Mouse (Mus musculus) limb, embryonic 11.5 days (tissue): Measurements from ENCODE around the gene Ifit2. TPM values are rescaled to one million over a fixed set of nuclear protein-coding genes. Genes with fewer than 3 reads are reported as not detected.
A peak's percentile ranks its signal among the peaks of the same experiment; 100 is the strongest.

Experiments used
- ATAC-seq: fragments of 200-750 bp; cut with Nextera tagmentation; 2 replicates; pipeline ENCODE4 v1.8.0; 2017; ENCODE audit warnings: low read depth; ENCODE audit not compliant: insufficient number of reproducible peaks, low FRiP score, low TSS enrichment
- DNase-seq: peaks from one replicate; pipeline ENCODE4 v3.0.0-alpha.2; 2015; ENCODE audit warnings: low spot score
- H3K27ac ChIP-seq: fragments of 300-500 bp; sonication (generic); replicated peaks from 2 replicates; pipeline ENCODE4 v1.5.1; 2014; ENCODE audit warnings: low read depth, mild to moderate bottlenecking, low read length
- H3K27me3 ChIP-seq: fragments of 300-500 bp; sonication (generic); 2 replicates; pipeline ENCODE4 v1.6.1; 2014; ENCODE audit warnings: mild to moderate bottlenecking, low read length, mixed read lengths; ENCODE audit not compliant: control insufficient read depth, insufficient read depth
- H3K36me3 ChIP-seq: fragments of 300-500 bp; sonication (generic); 2 replicates; pipeline ENCODE4 v1.6.1; 2014; ENCODE audit warnings: mild to moderate bottlenecking, low read length, moderate library complexity, mixed read lengths; ENCODE audit not compliant: control insufficient read depth, insufficient read depth
- H3K4me1 ChIP-seq: fragments of 300-500 bp; sonication (generic); 2 replicates; pipeline ENCODE4 v1.6.1; 2014; ENCODE audit warnings: low read length, mixed read lengths; ENCODE audit not compliant: control insufficient read depth, insufficient read depth
- H3K4me2 ChIP-seq: fragments of 300-500 bp; sonication (generic); 2 replicates; pipeline ENCODE4 v1.6.1; 2014; ENCODE audit warnings: low read depth, mild to moderate bottlenecking, moderate library complexity; ENCODE audit not compliant: severe bottlenecking
- H3K4me3 ChIP-seq: fragments of 300-500 bp; sonication (generic); 2 replicates; pipeline ENCODE4 v1.5.1; 2014; ENCODE audit warnings: low read depth, low read length
- H3K9ac ChIP-seq: fragments of 300-500 bp; sonication (generic); 2 replicates; pipeline ENCODE4 v1.6.1; 2014; ENCODE audit warnings: mild to moderate bottlenecking, low read length
- H3K9me3 ChIP-seq: fragments of 300-500 bp; sonication (generic); 2 replicates; pipeline ENCODE4 v1.6.1; 2016; ENCODE audit warnings: low read length; ENCODE audit not compliant: control insufficient read depth
- WGBS: fragments of 180-500 bp; shearing (Covaris S2); extraction: QIAGEN DNeasy Blood & Tissue Kit; methylation state at CpG from one replicate; pipeline ENCODE4 v1.1.7; 2014; 5-methylcytosine and 5-hydroxymethylcytosine counted together
- polyA plus RNA-seq: library from polyadenylated mRNA; unstranded; fragments of >200 nt; fragmentation: Nextera tagmentation; extraction: Ambion mirVana; gene quantifications from 2 replicates; pipeline ENCODE4 v1.2.1, GENCODE M21; 2014

Gene Ifit2
- polyA plus RNA-seq, 1 experiment from 2014 or later: 8.7 TPM

DNA sequence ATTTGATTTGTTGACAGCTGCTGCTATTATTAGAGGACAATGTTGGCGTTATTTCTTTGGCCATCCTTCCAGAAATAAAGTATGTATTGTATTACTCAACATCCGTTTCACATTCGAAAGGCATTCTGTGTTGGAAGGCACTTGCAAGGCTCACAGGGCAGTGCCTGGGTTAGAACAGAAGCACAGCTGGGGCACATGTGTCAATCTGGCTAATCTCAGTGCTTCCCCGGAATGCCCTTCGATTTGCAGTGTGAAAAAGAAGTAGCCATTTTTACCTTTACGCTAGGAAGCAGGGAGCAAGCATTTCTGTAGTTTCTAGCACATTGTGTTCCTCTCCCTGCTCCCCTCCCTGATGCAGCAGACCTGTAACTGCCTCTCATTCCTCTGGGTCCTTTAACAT lies 2.5 kb downstream of the Ifit2 start:
- Histone ChIP-seq H3K27me3 (no peaks in the 10 kb centered on the region), H3K9me3 (no peaks in the 10 kb centered on the region), H3K4me1 (peaks cover 3% of the 10 kb centered on the region; the same call in 1 of the 2 replicates), H3K9ac (no peak overlapping the region), H3K27ac (no peak overlapping the region), H3K36me3 (no peaks in the 10 kb centered on the region), H3K4me3 (no peak overlapping the region), H3K4me2 (no peak overlapping the region)
- no peak for DNase-seq
- no peak for ATAC-seq
- WGBS: 75% methylated on average over 6 of the region's 6 CpGs

DNA sequence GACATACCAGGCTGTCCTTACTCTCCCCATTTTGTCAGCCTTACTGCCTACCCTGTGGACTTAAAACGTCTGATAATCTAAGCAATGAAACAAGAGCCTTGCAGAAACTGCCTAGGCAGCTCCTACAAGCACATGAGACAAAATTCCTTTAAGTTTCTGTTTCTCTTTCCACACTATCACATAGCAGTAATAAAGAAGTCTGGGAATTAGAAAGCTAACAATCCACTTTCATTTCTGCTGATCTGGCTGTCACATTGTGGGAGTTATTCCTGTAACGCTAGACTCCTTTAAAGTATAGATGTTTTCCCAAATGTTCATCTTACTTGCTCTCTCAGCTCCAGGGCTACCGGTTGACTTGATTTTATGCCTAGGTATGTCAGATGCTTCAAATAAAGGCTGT lies 3.0 kb downstream of the Ifit2 start:
- H3K4me2 ChIP-seq: no peak overlapping the region
- no peak for ATAC-seq
- no peak overlapping the region for H3K4me3 ChIP-seq
- no peak for DNase-seq
- WGBS: 76% methylated on average over 3 of the region's 3 CpGs
- peaks cover 3% of the 10 kb centered on the region; the same call in 1 of the 2 replicates for H3K4me1 ChIP-seq
- no peak overlapping the region for H3K27ac ChIP-seq
- H3K36me3 ChIP-seq: no peaks in the 10 kb centered on the region
- no peaks in the 10 kb centered on the region for H3K9me3 ChIP-seq
- H3K9ac ChIP-seq: no peak overlapping the region
- H3K27me3 ChIP-seq: no peaks in the 10 kb centered on the region

DNA sequence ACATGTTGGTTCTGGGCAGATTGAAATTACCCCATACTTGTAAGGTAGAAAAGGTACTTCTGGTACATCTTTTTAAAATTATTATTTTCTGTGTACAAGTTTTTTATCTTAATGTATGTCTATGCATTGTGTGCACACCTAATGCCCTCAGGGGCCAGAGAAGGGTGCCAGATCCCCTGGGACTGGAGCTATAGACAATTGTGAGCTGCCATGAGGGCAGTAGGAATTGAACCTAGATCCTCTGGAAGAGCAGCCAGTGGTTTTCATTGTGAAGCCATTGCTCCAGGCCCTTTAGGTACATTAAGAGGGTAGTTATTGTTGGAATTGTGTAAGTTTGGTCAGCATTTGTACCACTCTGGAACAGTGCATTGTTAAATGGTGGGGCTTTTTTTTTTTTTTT lies 3.6 kb downstream of the Ifit2 start:
- Histone ChIP-seq H3K27ac (no peak overlapping the region), H3K27me3 (no peaks in the 10 kb centered on the region), H3K9me3 (no peaks in the 10 kb centered on the region), H3K4me2 (no peak overlapping the region), H3K9ac (no peak overlapping the region), H3K36me3 (no peaks in the 10 kb centered on the region), H3K4me3 (no peak overlapping the region), H3K4me1 (peaks cover 3% of the 10 kb centered on the region; the same call in 1 of the 2 replicates)
- no peak for DNase-seq
- no peak for ATAC-seq

DNA sequence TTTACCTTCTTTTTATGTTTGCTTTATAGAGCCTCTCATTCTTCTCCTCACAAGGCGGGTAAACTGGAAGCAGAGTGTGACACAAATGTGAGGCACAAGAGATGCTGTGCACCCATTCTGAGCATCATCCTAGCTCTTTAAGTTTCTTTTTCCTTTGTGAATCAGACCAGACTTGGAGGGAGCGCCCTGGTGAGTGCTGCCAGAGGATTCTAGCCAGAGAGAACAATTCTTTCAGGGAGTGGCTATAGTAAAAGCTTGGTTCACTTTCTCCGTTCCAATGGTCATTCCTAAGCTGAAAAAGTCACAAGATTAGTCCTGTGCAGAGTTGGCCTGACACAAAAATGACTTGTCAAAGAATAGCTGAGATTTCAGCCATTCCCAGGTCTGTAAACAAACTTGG lies 6.1 kb downstream of the Ifit2 start:
- Histone ChIP-seq H3K9ac (no peak overlapping the region), H3K27ac (no peak overlapping the region), H3K4me3 (no peak overlapping the region), H3K36me3 (no peaks in the 10 kb centered on the region), H3K9me3 (no peaks in the 10 kb centered on the region), H3K27me3 (no peaks in the 10 kb centered on the region), H3K4me2 (no peak overlapping the region), H3K4me1 (peaks cover 3% of the 10 kb centered on the region; the same call in 1 of the 2 replicates)
- no peak for DNase-seq
- ATAC-seq: no peak
- 75% methylated on average over 3 of the region's 3 CpGs for WGBS

DNA sequence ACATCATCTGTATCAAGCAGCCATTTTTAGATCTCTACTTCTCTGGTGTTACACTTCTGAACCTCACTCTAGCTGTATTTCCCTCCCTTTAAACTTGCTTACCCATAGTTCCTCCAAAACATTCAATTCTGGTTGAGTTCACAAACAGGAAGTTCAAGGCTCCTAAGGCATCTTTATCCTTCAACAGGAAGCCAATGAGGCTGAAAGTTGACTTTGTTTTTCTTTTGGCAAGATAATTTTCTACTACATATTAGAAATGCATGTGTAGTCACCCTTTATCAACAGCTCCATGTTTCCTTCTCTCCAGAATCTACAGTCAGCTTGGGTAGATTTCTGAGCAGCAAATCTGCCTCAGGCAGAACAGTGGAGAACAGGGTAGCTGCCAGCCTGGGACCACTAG lies 12.1 kb downstream of the Ifit2 start:
- H3K4me1 ChIP-seq: no peaks in the 10 kb centered on the region
- no peak overlapping the region for H3K27ac ChIP-seq
- H3K9ac ChIP-seq: no peak overlapping the region
- DNase-seq: no peak
- no peak overlapping the region for H3K4me3 ChIP-seq
- no peak for ATAC-seq
- H3K4me2 ChIP-seq: no peak overlapping the region
- H3K9me3 ChIP-seq: no peaks in the 10 kb centered on the region
- no peaks in the 10 kb centered on the region for H3K36me3 ChIP-seq
- H3K27me3 ChIP-seq: no peaks in the 10 kb centered on the region

DNA sequence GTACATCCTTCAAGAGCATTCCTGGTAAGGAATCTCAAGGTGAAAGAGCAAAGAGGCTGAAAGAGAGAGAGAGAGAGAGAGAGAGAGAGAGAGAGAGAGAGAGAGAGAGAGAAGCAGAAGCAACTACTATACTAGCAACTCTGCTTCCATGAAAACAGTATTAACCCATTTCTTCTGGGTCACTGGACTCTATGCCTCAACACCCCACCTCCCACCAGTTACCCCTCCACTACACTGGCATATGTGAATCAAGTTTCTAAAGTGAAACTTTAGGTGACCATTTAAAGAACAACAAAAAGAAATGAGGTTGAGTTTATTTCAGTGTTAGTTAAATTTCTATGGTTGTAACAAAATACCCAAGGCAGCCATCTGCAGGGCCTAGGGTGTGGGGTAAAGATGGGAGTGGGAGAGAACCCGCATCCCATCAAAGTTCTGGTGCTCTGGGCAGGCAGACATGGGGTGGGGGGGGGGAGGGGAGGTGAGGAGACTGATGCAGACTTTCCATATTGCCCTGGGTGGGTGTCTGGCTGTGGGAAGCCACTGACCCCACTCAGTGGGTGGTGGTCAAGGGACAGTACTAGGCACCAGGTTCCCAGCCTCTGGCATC lies 15.8 kb downstream of the Ifit2 start:
- Histone ChIP-seq H3K27ac (no peak overlapping the region), H3K4me1 (no peaks in the 10 kb centered on the region), H3K4me2 (no peak overlapping the region), H3K9ac (no peak overlapping the region), H3K9me3 (no peaks in the 10 kb centered on the region), H3K36me3 (no peaks in the 10 kb centered on the region), H3K27me3 (no peaks in the 10 kb centered on the region), H3K4me3 (no peak overlapping the region)
- WGBS: 92% methylated on average over 1 of the region's 1 CpGs
- ATAC-seq (no peak), DNase-seq (no peak)

DNA sequence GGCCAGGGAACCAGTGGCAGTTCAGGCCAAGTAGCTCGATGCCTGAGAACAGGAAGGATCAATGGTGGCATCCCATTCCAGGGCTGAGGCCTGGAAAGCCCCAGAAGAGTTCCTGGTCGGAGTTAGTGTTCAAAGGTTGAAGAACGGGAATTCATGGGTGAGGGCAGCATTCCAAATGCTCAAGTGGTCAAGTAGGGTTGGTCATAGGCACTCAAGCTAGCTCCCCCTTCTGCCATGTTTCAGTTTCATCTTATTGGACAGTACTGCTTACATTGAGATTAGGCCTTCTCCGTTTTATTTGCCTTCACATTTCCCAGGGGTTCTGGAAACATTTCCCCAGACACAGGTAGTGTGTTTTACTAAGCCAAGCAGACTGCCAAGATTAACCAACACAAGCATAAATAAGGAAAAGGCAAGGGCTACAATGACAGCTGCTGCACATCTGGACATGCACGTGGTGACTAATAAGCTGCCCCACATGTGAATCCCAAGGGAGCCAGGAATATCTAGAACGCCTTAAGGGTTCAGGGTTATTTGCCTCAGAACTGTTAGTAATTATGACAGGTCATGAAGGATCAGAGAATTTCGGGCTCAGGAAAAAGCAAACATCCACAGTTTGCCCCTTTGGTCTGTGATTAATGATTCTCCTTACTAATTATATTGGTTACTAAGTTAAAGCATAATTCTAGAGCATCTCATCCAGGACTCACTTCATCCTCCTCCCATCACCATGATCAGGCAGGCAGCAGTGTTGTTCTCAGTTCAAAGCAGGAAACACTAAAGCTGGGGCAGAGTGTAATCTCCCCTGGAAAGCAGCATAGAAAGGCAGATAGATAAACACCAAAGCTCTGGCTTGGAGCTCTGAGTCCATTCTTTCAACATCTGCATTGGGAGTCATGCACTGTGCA lies 18.7 kb downstream of the Ifit2 start:
- no peaks in the 10 kb centered on the region for H3K4me1 ChIP-seq
- H3K4me2 ChIP-seq: no peak overlapping the region
- no peaks in the 10 kb centered on the region for H3K27me3 ChIP-seq
- H3K9me3 ChIP-seq: no peaks in the 10 kb centered on the region
- ATAC-seq (no peak), DNase-seq (peak; percentile 34)
- H3K36me3 ChIP-seq: no peaks in the 10 kb centered on the region
- no peak overlapping the region for H3K4me3 ChIP-seq
- H3K9ac ChIP-seq: no peak overlapping the region
- WGBS: 53% methylated on average over 7 of the region's 7 CpGs
- no peak overlapping the region for H3K27ac ChIP-seq

DNA sequence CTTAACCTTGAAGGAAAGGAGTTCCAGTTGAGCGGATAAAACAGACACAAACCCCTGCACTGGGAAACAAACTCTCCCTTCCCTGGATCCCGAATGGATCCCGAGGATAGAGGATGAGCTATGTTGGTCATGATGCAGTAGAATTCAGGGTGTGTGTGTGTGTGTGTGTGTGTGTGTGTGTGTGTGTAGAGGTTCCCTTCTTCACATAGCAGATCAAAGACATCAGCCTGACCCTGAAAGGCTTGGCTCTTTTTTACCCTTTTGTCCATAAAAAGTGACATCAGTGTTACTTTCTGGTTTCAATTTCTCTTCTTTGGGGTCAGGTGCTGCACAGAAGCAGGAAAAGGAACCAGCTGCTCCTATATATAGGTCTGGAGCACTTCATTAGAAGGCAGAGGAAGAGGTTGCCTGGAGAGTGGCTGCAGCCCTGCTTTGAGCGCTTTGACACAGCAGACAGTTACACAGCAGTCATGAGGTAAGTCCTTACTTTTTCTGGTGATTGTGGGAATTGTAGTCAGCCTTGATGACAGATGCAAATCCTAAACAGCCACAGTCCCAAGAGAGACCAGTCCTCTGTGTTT lies 19.5 kb downstream of the Ifit2 start:
- Histone ChIP-seq H3K4me1 (no peaks in the 10 kb centered on the region), H3K27me3 (no peaks in the 10 kb centered on the region), H3K27ac (no peak overlapping the region), H3K4me3 (no peak overlapping the region), H3K9me3 (no peaks in the 10 kb centered on the region), H3K36me3 (no peaks in the 10 kb centered on the region), H3K9ac (no peak overlapping the region), H3K4me2 (no peak overlapping the region)
- ATAC-seq (no peak), DNase-seq (no peak)
- WGBS: 67% methylated on average over 4 of the region's 4 CpGs
